Mouse (Mus musculus) erythroblast, embryonic 14.5 days (primary cell): Measurements from ENCODE around the gene Wwc1.

Experiments
- GATA1 ChIP-seq: IDR thresholded peaks from 2 replicates; pipeline ENCODE4 v1.6.1; 2012; ENCODE audit warnings: low read length, inconsistent platforms, mixed read lengths
- TAL1 ChIP-seq: IDR thresholded peaks from 3 replicates; pipeline ENCODE4 v1.6.1; 2012; ENCODE audit warnings: low read length, inconsistent platforms, mixed read lengths

- TF ChIP-seq TAL1 (no peak), GATA1 (no peak)
Observed at GRCm38 (mm10) chr11:35977096-35977495, 3.2 kb downstream of the Wwc1 start.
